Mouse (Mus musculus) midbrain, postnatal 0 days (tissue): ENCODE measurements at regions not wholly inside any gene's neighbourhood (a gene's known extent, or its start where the extent isn't known, plus 50 kb on each side); places are given as distances from the start of the nearest gene placed in this dataset.

Source experiments
- ATAC-seq: fragments of 200-750 bp; cut with Nextera tagmentation; 2 replicates; pipeline ENCODE4 v1.8.0; 2017; ENCODE audit warnings: moderate number of reproducible peaks, mild to moderate bottlenecking, moderate TSS enrichment, moderate library complexity; ENCODE audit not compliant: low FRiP score
- DNase-seq: peaks from one replicate; pipeline ENCODE4 v3.0.0-alpha.2; 2015; ENCODE audit warnings: low spot score
- H3K27ac ChIP-seq: fragments of 300-500 bp; sonication (generic); 2 replicates; pipeline ENCODE4 v1.5.1; 2014; ENCODE audit warnings: low read depth, mild to moderate bottlenecking, low read length, mixed read lengths
- H3K27me3 ChIP-seq: fragments of 300-500 bp; sonication (generic); 2 replicates; pipeline ENCODE4 v1.6.1; 2014; ENCODE audit warnings: low read length, control low read depth, mixed read lengths; ENCODE audit not compliant: insufficient read depth
- H3K36me3 ChIP-seq: fragments of 300-500 bp; sonication (generic); 2 replicates; pipeline ENCODE4 v1.6.1; 2014; ENCODE audit warnings: low read length, control low read depth, mixed read lengths; ENCODE audit not compliant: insufficient read depth
- H3K4me1 ChIP-seq: fragments of 300-500 bp; sonication (generic); 2 replicates; pipeline ENCODE4 v1.6.1; 2014; ENCODE audit warnings: mild to moderate bottlenecking, control low read depth, antibody characterized with exemption, low read length, mixed read lengths; ENCODE audit not compliant: insufficient read depth
- H3K4me2 ChIP-seq: fragments of 300-500 bp; sonication (generic); 2 replicates; pipeline ENCODE4 v1.6.1; 2014; ENCODE audit warnings: low read depth, mild to moderate bottlenecking, low read length, mixed read lengths; ENCODE audit not compliant: poor library complexity, severe bottlenecking
- H3K4me3 ChIP-seq: fragments of 300-500 bp; sonication (generic); 2 replicates; pipeline ENCODE4 v1.5.1; 2014; ENCODE audit warnings: low read depth, mild to moderate bottlenecking, low read length, moderate library complexity
- H3K9ac ChIP-seq: fragments of 300-500 bp; sonication (generic); replicated peaks from 2 replicates; pipeline ENCODE4 v1.6.1; 2014; ENCODE audit warnings: mild to moderate bottlenecking, low read length, moderate library complexity, mixed read lengths; ENCODE audit not compliant: poor library complexity, severe bottlenecking
- H3K9me3 ChIP-seq: fragments of 300-500 bp; sonication (generic); 2 replicates; pipeline ENCODE4 v1.6.1; 2016; ENCODE audit warnings: low read length, control low read depth
- CTCF ChIP-seq: IDR thresholded peaks from 2 replicates; pipeline ENCODE4 v1.5.1; 2016; ENCODE audit warnings: antibody characterized with exemption, mild to moderate bottlenecking
- WGBS: fragments of 180-500 bp; shearing (Covaris S2); extraction: QIAGEN DNeasy Blood & Tissue Kit; methylation state at CpG from one replicate; pipeline ENCODE4 v1.1.7; 2014; 5-methylcytosine and 5-hydroxymethylcytosine counted together

DNA sequence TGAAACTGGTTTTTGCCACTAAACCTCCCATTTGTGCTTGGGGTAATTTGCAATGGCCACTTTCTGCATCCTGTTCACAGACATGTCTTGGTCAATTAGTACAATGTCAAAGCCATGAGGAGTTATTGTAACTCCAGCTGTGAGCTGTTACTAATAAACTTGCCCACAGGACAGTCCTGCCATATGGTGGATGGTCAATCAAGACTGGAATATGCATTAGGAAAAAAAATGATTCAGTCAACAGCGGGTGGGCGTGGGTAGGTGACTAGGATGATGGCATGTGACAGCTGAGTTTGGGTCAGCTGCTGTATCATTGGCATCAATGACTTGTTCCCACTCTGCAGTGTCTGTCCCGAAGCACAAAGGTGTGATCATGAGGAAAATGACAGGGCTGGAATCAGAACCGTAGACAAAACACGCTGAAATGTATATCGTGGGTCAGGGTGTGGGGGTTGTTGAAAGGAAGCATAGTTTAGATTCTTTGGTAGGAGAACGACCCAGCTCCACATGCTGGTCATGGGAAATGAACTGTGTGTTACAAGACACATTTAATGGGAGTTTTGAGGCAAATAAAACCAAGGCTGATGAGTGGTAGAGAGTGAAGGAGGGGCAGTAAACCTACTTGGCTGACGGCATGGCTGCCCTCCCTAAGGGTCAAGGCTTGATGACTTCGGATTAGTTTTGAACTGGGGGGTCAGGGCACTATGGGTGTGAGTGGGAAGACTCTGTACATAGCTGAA, 363.2 kb upstream of the Npvf start:
- Histone ChIP-seq H3K4me1 (no peaks in the 10 kb centered on the region), H3K4me2 (no peak overlapping the region), H3K36me3 (no peaks in the 10 kb centered on the region), H3K27ac (0 out of 2 replicates have a peak overlapping the region, but pooled peaks have one; percentile 6), H3K9ac (no peak overlapping the region), H3K4me3 (no peak overlapping the region), H3K9me3 (no peaks in the 10 kb centered on the region), H3K27me3 (no peaks in the 10 kb centered on the region)
- no peak for TF ChIP-seq CTCF
- 71% methylated on average over 9 of the region's 9 CpGs for WGBS
- peak; percentile 57 for DNase-seq
- ATAC-seq, result no peak

DNA sequence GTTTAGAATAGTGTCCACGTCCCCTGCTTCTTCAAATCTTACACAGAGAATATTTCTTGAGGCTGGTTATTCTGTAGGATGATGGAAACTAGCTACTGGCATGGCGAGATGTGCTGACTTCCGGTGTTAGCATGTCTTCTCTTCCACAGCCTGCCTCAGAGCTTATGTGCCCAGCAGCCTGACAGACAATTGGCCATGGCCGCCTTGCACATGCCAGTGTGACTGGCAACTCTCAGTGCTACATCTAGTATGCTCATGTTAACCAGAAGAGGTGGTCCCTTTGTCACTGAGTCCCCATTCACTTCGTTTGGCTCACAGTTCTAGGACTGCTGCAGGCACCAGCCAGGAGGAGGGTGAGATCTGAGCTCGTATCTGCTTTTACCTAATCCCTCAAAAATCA, 367.0 kb upstream of the Npvf start:
- ATAC-seq (no peak), DNase-seq (no peak)
- Histone ChIP-seq H3K36me3 (no peaks in the 10 kb centered on the region), H3K27ac (no peak overlapping the region), H3K9me3 (no peaks in the 10 kb centered on the region), H3K4me3 (no peak overlapping the region), H3K9ac (no peak overlapping the region), H3K27me3 (no peaks in the 10 kb centered on the region), H3K4me1 (no peaks in the 10 kb centered on the region), H3K4me2 (no peak overlapping the region)
- TF ChIP-seq CTCF, result no peak
- 80% methylated on average over 6 of the region's 6 CpGs for WGBS

DNA sequence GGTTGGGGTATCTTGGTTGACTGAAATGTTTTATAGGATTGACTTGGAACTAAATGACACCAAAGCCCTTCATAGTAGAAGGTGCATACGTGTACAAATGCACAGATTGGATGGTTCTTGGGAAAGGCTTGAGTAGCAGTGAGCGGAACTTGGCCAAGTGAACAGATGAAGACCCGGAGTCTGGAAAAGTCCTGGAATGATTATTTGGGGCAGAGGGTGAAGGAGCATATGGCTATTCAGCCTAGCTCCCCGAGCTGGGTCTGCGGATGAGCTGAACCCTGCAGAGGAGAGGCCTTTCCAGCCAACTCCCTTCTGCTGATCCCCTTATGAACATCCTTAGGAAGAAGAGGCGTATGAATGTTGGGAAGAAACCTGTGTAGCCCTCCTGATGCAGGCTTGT, 369.1 kb upstream of the Npvf start:
- H3K36me3 ChIP-seq, result no peaks in the 10 kb centered on the region
- H3K4me2 ChIP-seq, result no peak overlapping the region
- no peak overlapping the region for H3K27ac ChIP-seq
- H3K9me3 ChIP-seq, result no peaks in the 10 kb centered on the region
- H3K9ac ChIP-seq, result no peak overlapping the region
- no peak overlapping the region for H3K4me3 ChIP-seq
- ATAC-seq (no peak), DNase-seq (no peak)
- no peak for TF ChIP-seq CTCF
- 91% methylated on average over 6 of the region's 6 CpGs for WGBS
- H3K27me3 ChIP-seq, result no peaks in the 10 kb centered on the region
- H3K4me1 ChIP-seq, result no peaks in the 10 kb centered on the region

DNA sequence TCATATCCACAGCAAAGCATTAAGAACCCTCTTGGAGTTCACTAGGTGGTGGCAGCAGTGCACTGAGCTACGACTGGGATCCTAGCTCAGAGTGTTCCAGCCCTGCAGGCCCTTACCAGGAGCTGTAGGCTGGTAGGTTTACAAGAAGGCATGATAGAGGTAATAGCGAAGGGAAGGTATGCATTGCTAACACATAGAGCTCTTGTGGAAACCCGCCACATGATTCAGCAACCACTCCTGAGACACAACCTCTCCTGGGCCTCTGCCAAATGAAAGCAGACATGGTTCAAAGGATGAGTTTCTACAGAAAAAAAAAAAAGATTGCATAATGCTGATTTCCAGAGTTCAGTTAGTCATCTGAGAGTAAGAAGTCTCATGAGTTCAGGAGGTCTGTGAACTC, 370.5 kb upstream of the Npvf start:
- no peak overlapping the region for H3K27ac ChIP-seq
- no peak overlapping the region for H3K4me3 ChIP-seq
- H3K9ac ChIP-seq, result no peak overlapping the region
- H3K27me3 ChIP-seq, result no peaks in the 10 kb centered on the region
- TF ChIP-seq CTCF, result no peak
- ATAC-seq, result no peak
- DNase-seq, result no peak
- 90% methylated on average over 3 of the region's 3 CpGs for WGBS
- no peak overlapping the region for H3K4me2 ChIP-seq
- no peaks in the 10 kb centered on the region for H3K9me3 ChIP-seq
- H3K4me1 ChIP-seq, result no peaks in the 10 kb centered on the region
- no peaks in the 10 kb centered on the region for H3K36me3 ChIP-seq

DNA sequence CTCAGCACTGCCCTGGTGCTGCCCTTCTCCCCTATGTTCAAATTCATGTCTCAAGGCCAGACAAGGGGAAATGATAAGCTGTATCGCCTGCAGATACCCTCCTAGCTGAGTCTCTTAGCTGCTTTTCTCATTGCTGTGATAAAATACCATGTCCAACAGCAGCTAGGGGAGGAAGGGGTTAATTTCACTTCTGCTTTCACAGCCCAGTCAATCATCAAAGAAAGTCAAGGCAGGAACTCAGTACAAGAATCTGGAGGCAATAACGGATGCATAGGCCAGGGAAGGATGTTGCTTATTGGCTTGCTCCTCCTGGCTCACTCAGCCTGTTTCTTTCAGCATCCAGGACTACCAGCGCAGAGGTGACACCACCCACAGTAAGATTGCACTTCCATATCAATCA, 371.2 kb upstream of the Npvf start:
- Histone ChIP-seq H3K4me3 (no peak overlapping the region), H3K27me3 (no peaks in the 10 kb centered on the region), H3K4me2 (no peak overlapping the region), H3K27ac (no peak overlapping the region), H3K4me1 (no peaks in the 10 kb centered on the region; the same call in 1 of the 2 replicates), H3K9ac (no peak overlapping the region), H3K9me3 (no peaks in the 10 kb centered on the region), H3K36me3 (no peaks in the 10 kb centered on the region)
- DNase-seq, result no peak
- 75% methylated on average over 3 of the region's 3 CpGs for WGBS
- TF ChIP-seq CTCF, result no peak
- ATAC-seq, result no peak

DNA sequence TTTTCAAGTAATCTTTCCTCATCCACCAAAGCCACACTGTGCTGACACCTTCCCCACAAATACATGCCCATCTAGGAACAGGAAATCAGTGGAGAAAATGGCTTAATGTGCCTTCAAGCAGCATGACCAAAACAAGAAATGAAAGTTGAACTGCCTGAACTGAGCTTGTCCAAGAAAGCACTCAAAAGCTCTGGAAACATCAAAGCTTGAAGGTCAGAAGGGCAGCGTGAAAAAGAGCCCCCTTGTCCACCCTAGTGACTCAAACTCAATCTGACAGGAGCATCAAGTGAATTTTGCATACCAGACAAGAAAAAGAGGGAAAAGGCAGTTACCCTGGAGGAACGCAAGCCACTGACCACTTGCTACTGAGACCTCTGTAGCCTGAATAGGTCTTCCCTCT, 373.1 kb upstream of the Npvf start:
- H3K9me3 ChIP-seq, result no peaks in the 10 kb centered on the region
- ATAC-seq (no peak), DNase-seq (no peak)
- 39% methylated on average over 2 of the region's 2 CpGs for WGBS
- H3K4me3 ChIP-seq, result no peak overlapping the region
- H3K9ac ChIP-seq, result no peak overlapping the region
- TF ChIP-seq CTCF, result no peak
- no peak overlapping the region for H3K27ac ChIP-seq
- H3K27me3 ChIP-seq, result no peaks in the 10 kb centered on the region
- H3K4me1 ChIP-seq, result no peaks in the 10 kb centered on the region; the same call in 1 of the 2 replicates
- no peaks in the 10 kb centered on the region for H3K36me3 ChIP-seq
- H3K4me2 ChIP-seq, result no peak overlapping the region
